Mouse (Mus musculus): ENCODE data around the gene Impg2. TPM values are rescaled to one million over a fixed set of nuclear protein-coding genes. Genes with fewer than 3 reads are reported as not detected.

The Impg2 gene
- total RNA-seq, 4 experiments from 2014 or later = 0.17 to 0.71 (median 0.50) TPM

GRCm38 (mm10) chr16:56302996-56303395 is 98.9 kb downstream of the Impg2 start:
- no peak for DNase-seq

DNA sequence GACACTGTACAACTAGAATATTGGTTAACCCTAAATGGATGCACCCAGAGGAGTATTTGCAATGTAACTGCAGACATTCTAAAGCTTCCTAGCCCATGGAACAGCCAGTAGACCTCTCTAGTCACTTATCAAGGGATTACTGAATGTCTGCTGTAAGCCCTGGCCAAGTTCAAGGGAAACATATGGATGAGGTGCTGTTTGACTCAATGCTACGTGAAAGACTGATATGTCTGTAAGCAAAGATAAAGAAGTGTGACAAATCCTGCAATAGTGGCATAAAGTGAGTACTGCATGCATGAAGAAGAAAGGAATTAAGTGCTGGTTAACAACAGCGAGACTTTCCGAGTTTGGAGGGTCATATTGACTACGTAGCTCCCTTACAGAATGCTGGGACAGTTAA is 100.1 kb downstream of the Impg2 start:
- no peak for DNase-seq

- no peak for DNase-seq
Measured at GRCm38 (mm10) chr16:56307575-56307974, 103.5 kb downstream of the Impg2 start.

- DNase-seq = no peak
Measured at GRCm38 (mm10) chr16:56311291-56311690, 107.2 kb downstream of the Impg2 start.

Other genes starting within 250 kb of the Impg2 start
- gene Rpl24, start 238.0 kb upstream of the Impg2 start, total RNA-seq (2022) = 100 to 1,000 TPM; 569 to 683 (median 613) TPM
- gene Zbtb11, start 230.4 kb upstream of the Impg2 start, total RNA-seq (2022) = 10 to 100 TPM; 21.0 to 22.3 (median 21.6) TPM
- gene Pcnp, start 174.6 kb upstream of the Impg2 start, total RNA-seq (2022) = 100 to 1,000 TPM; 102 to 138 (median 126) TPM
- gene Trmt10c, start 166.5 kb upstream of the Impg2 start, total RNA-seq (2022) = 10 to 100 TPM; 16.0 to 19.5 (median 18.7) TPM
- 10 to 100 TPM; 18.0 to 33.3 (median 25.4) TPM for gene Senp7, start 156.0 kb upstream of the Impg2 start, total RNA-seq (2022)

All from adrenal gland, adult 8-10 months (tissue).